Mouse (Mus musculus) kidney, adult 11 months (tissue): ENCODE data around the gene Olfr139.

ENCODE experiments used
- DNase-seq: peaks from one replicate; pipeline ENCODE4 v3.0.0; 2022

Gene Olfr139

DNA sequence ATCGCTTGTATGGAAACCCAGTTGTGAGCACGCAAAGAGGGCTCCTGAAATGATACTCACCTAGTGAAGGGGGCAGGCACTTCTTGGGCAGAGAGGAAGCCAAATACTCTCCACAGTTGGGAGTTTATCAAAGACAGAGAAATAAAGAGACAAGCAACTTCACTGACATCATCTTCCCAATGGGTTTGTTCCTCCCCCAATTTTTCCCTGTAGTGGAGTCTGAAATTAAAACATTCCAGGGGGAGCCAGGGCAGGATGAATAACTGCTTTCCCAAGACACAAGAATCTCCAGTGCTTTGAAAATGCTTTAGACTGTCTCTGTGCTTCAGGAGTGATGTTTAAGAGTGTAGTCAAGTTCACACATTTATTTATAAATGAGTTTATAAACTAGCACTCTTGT lies at the start of gene Olfr139, which contains the start of gene Olfr399:
Gene Olfr139 (minus strand): TSS at position 101 of the 400 bp plus-strand sequence.
Gene Olfr399 (minus strand): TSS at position 165 of the 400 bp plus-strand sequence.
- DNase-seq = no peak

DNA sequence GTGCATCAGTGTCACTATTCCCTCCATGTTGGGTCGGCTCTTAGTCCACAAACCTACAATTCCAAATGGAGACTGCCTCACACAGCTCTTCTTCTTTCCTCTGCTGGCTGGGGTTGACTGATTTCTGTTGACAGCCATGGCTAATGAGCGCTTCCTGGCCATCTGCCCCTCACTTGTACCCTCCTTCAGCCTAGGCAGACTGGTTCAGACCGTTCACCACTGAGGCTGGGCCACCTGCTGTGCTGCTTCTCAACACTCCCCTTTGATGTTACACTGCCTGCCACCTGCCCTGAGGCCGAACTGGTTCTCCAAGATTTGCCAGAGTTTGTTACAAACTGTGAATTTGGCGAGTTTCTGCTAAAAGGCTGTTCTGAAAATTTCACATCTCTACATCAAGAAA lies 48.7 kb upstream of the Olfr139 start:
- DNase-seq = no peak

DNA sequence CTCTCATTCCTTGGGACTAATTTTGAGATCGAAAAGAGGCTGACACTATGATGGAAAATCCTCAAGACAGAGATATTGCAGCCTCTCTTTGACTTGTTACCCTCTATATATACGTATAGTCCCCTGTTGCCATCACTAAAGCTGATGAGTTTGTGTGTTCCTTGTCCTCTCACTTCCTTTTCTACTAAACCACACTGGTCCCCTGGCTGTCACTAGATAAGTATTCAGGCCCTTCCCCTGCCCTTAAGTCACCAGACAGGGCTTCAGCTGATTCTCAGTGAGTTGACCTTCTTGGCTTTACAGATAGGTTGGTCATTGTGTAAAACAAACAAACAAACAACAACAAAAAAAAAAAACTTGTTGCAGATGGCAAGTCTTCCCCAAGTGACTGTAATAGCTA lies 45.2 kb upstream of the Olfr139 start:
- no peak for DNase-seq

DNA sequence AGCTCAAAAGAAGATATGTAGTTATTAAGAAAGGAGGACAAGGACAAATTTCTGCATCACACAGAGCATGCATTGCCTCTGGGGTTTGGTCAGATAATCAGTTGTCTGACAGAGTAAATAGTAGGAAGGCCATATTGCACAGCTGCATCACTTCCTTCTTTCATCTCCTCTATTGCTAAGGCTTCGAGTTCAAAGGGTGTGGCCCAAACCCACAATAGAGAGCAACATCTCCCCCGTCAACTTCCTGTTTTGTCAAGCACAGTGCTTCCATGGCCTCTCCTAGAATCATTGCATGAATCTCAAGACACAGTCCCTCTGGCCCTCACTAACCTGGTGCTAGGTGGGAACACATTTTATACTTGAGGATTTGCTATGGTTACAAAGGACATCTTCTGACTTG lies 44.4 kb upstream of the Olfr139 start:
- DNase-seq = no peak

DNA sequence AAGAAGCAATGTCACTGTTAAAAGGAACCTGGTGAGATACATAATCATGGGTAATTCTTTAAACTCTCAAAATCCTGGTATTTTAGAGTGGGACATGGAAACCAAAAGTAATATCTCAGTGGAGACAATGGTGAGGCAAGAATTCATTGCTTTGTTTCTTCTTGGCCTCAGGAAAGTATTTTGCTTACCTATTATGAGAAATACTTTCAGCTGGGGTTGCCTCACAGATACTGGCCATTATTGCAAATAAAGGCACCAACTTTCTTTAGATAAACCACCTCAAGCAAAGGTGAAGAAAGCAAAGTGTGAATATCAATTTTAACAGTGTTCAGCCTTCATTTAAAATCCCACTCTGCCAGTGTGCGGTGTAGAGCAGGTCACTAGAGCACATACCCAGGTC lies 13.3 kb upstream of the Olfr139 start, which contains the start of gene Zfp616:
Gene Zfp616 (plus strand): TSS at position 301 of the 400 bp plus-strand sequence.
- no peak for DNase-seq

DNA sequence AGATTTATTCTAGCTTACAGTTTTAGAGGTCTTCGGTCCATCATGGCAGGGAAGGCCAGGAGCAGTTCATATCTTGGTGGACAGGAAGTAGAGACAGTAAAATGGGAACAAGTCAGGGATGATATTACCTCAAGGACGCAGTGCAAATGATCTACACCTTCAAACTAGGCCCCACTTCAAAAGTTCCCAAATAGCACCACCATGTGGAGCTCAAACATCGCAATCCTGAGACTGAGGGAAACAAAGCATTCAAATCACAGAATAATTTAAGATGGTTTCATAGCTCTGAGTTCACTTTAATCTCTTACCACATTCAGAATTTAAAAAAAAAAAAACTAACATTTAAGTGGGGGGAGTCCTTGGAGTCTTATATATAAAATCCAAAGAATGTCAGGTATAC lies 5.0 kb downstream of the Olfr139 start:
- DNase-seq = no peak
